Mouse (Mus musculus) midbrain, embryonic 12.5 days (tissue): ENCODE measurements around the gene Cmtm7. TPM values are rescaled to one million over a fixed set of nuclear protein-coding genes. Genes with fewer than 3 reads are reported as not detected.
A peak's percentile ranks its signal among the peaks of the same experiment; 100 is the strongest.

ENCODE experiments used
- ATAC-seq: fragments of 200-750 bp; cut with Nextera tagmentation; 2 replicates; pipeline ENCODE4 v1.8.0; 2017; ENCODE audit warnings: low read depth, moderate TSS enrichment, moderate library complexity; ENCODE audit not compliant: low FRiP score
- H3K27ac ChIP-seq: fragments of 300-500 bp; sonication (generic); replicated peaks from 2 replicates; pipeline ENCODE4 v1.5.1; 2016; ENCODE audit warnings: mild to moderate bottlenecking
- H3K27me3 ChIP-seq: fragments of 300-500 bp; sonication (generic); 2 replicates; pipeline ENCODE4 v1.6.1; 2016; ENCODE audit warnings: mild to moderate bottlenecking
- H3K36me3 ChIP-seq: fragments of 300-500 bp; sonication (generic); 2 replicates; pipeline ENCODE4 v1.6.1; 2016
- H3K4me1 ChIP-seq: fragments of 300-500 bp; sonication (generic); 2 replicates; pipeline ENCODE4 v1.6.1; 2016
- H3K4me2 ChIP-seq: fragments of 300-500 bp; sonication (generic); replicated peaks from 2 replicates; pipeline ENCODE4 v1.6.1; 2016; ENCODE audit warnings: mild to moderate bottlenecking, moderate library complexity
- H3K4me3 ChIP-seq: fragments of 300-500 bp; sonication (generic); 2 replicates; pipeline ENCODE4 v1.5.1; 2016; ENCODE audit warnings: mild to moderate bottlenecking
- H3K9ac ChIP-seq: fragments of 300-500 bp; sonication (generic); replicated peaks from 2 replicates; pipeline ENCODE4 v1.6.1; 2016; ENCODE audit warnings: mild to moderate bottlenecking, moderate library complexity
- H3K9me3 ChIP-seq: fragments of 300-500 bp; sonication (generic); 2 replicates; pipeline ENCODE4 v1.6.1; 2016; ENCODE audit warnings: mild to moderate bottlenecking
- whole genome bisulfite sequencing: fragments of 180-500 bp; shearing (Covaris S2); methylation state at CpG from one replicate; pipeline ENCODE4 v1.1.7; 2016; 5-methylcytosine and 5-hydroxymethylcytosine counted together
- polyA plus RNA-seq: library from polyadenylated mRNA; unstranded; fragments of >200 nt; fragmentation: Nextera tagmentation; extraction: Ambion mirVana; gene quantifications from 2 replicates; pipeline ENCODE4 v1.2.1, GENCODE M21; 2016

The Cmtm7 gene
- polyA plus RNA-seq, 1 experiment from 2014 or later, result 49.4 TPM

DNA sequence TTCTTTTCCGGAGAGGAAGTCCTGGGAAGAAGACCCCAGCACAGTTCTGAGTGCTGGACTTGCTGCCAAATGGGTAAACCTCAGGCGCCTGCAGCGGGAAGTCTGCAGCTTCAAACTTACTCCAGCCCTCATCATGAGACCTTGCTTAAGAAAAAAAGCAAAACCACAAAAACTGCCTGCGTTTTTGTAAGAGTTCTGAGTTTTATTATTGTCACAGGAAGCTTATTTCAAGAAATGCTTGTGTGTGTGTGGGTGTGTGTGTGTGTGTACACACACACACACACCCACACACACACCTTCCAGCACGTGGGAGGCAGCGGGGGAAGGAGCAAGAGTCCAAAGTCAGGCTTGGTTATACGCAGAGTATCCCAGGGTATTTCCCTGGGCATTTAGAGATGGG lies 23.4 kb downstream of the Cmtm7 start:
- no peak overlapping the region for H3K4me3 ChIP-seq
- no peaks in the 10 kb centered on the region for H3K27me3 ChIP-seq
- H3K9ac ChIP-seq, result no peak overlapping the region
- no peaks in the 10 kb centered on the region for H3K9me3 ChIP-seq
- H3K27ac ChIP-seq, result no peak overlapping the region
- H3K4me2 ChIP-seq, result no peak overlapping the region
- H3K36me3 ChIP-seq, result peaks cover 8% of the 10 kb centered on the region
- no peak for ATAC-seq
- 79% methylated on average over 7 of the region's 7 CpGs for WGBS
- H3K4me1 ChIP-seq, result peaks cover 3% of the 10 kb centered on the region

GRCm38 (mm10) chr9:114752863-114753484 lies 28.7 kb downstream of the Cmtm7 start:
- peak overlapping the region; percentile 64 for H3K27ac ChIP-seq
- H3K4me1 ChIP-seq, result peaks cover 12% of the 10 kb centered on the region
- H3K27me3 ChIP-seq, result no peaks in the 10 kb centered on the region
- peak; percentile 92 for ATAC-seq
- H3K9ac ChIP-seq, result peak overlapping the region; percentile 70
- WGBS, result 8% methylated on average over 36 of the region's 36 CpGs
- H3K36me3 ChIP-seq, result peaks cover 11% of the 10 kb centered on the region; the same call in 1 of the 2 replicates
- peak overlapping the region; percentile 81 for H3K4me2 ChIP-seq
- H3K4me3 ChIP-seq, result peak overlapping the region; percentile 51
- no peaks in the 10 kb centered on the region for H3K9me3 ChIP-seq

GRCm38 (mm10) chr9:114752311-114752710 lies 29.3 kb downstream of the Cmtm7 start:
- ATAC-seq, result no peak
- H3K4me1 ChIP-seq, result peaks cover 12% of the 10 kb centered on the region
- no peaks in the 10 kb centered on the region for H3K9me3 ChIP-seq
- H3K27me3 ChIP-seq, result no peaks in the 10 kb centered on the region
- peak overlapping the region; percentile 81 for H3K4me2 ChIP-seq
- peaks cover 18% of the 10 kb centered on the region for H3K36me3 ChIP-seq
- H3K27ac ChIP-seq, result 0 out of 2 replicates have a peak overlapping the region, but pooled peaks have one; percentile 64
- H3K4me3 ChIP-seq, result no peak overlapping the region; the same call in 1 of the 2 replicates
- no peak overlapping the region for H3K9ac ChIP-seq
- WGBS, result 82% methylated on average over 9 of the region's 9 CpGs

DNA sequence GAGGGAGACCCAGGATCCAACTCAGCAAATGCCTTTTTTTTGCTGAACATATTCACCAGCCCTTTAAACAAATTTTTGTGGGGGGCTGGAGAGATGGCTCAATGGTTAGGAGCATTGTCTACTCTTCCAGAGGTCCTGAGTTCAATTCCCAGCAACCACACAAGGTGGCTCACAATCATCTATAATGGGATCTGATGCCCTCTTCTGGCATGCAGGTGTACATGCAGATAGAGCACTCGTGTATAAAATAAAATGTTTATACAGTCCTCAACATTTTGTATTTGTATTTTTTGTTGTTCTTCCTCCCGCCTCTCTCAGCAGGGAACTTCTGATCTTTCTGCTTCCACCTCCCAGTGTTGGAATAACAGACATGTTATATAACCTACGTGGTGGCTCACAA lies 30.1 kb downstream of the Cmtm7 start:
- H3K4me2 ChIP-seq, result no peak overlapping the region
- H3K9ac ChIP-seq, result no peak overlapping the region
- no peaks in the 10 kb centered on the region for H3K27me3 ChIP-seq
- H3K9me3 ChIP-seq, result no peaks in the 10 kb centered on the region
- no peak for ATAC-seq
- no peak overlapping the region for H3K27ac ChIP-seq
- peaks cover 12% of the 10 kb centered on the region for H3K4me1 ChIP-seq
- peaks cover 25% of the 10 kb centered on the region for H3K36me3 ChIP-seq
- WGBS, result 78% methylated on average over 3 of the region's 3 CpGs
- H3K4me3 ChIP-seq, result no peak overlapping the region

- Histone ChIP-seq H3K4me1 (0 out of 2 replicates have a peak, but pooled peaks cover 3% of the 10 kb centered on the region), H3K4me3 (no peak overlapping the region), H3K9ac (no peak overlapping the region), H3K4me2 (no peak overlapping the region), H3K27me3 (no peaks in the 10 kb centered on the region), H3K36me3 (peaks cover 33% of the 10 kb centered on the region), H3K9me3 (no peaks in the 10 kb centered on the region), H3K27ac (no peak overlapping the region)
- no peak for ATAC-seq
- 86% methylated on average over 12 of the region's 12 CpGs for WGBS
These were observed 34.2 kb downstream of the Cmtm7 start for GRCm38 (mm10) chr9:114747466-114747865.

DNA sequence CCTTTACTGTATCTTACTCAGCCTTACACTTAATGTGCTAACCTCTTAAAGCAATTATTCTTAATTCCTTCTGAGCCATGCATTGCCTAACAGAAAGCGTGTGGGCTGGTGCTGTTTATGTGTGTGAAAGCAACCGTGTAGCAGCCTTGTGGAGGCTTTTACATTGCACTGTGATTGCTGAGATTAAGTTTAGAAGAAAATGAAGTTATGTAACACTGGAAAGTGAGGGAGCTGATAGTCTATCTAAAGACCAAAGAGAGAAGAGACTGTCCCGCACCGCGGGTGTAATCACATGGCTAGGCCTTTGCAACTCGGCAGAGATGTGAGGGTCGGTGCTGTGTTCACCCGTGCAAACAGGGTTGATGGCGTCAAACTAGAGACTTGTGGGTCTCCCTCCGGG lies 34.6 kb downstream of the Cmtm7 start:
- H3K36me3 ChIP-seq, result peaks cover 33% of the 10 kb centered on the region

DNA sequence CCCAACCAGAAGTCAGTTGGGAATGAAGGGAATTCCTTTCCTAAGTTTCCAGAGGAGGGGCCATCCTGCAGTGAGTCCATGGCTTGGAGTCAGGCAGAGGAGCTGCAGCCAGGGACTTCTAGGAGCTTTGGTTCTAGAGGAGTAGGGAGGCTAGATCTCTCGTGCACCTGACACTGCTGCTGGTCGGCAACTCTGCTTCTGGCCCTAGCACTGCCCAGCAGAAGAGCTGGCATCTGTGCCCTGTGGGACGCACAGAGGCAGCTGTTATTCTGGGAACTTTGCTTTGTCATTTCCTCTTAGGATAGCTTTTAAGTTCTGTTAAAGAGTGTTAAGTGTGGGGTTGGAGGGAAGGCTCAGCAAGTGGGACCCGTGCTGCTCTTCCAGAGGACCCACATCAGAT lies 36.0 kb downstream of the Cmtm7 start:
- Histone ChIP-seq H3K36me3 (peaks cover 37% of the 10 kb centered on the region), H3K27ac (no peak overlapping the region), H3K27me3 (no peaks in the 10 kb centered on the region), H3K4me1 (no peaks in the 10 kb centered on the region), H3K9me3 (no peaks in the 10 kb centered on the region), H3K4me2 (no peak overlapping the region), H3K9ac (no peak overlapping the region), H3K4me3 (no peak overlapping the region)
- ATAC-seq, result no peak
- 85% methylated on average over 4 of the region's 4 CpGs for WGBS

More for the DNA sequence above, 34.6 kb downstream of the Cmtm7 start:
- no peak overlapping the region for H3K4me2 ChIP-seq
- no peak overlapping the region for H3K27ac ChIP-seq
- H3K27me3 ChIP-seq, result no peaks in the 10 kb centered on the region
- no peak overlapping the region for H3K9ac ChIP-seq
- 87% methylated on average over 10 of the region's 10 CpGs for WGBS
- H3K4me1 ChIP-seq, result no peaks in the 10 kb centered on the region
- no peak overlapping the region for H3K4me3 ChIP-seq
- no peaks in the 10 kb centered on the region for H3K9me3 ChIP-seq
- no peak for ATAC-seq

DNA sequence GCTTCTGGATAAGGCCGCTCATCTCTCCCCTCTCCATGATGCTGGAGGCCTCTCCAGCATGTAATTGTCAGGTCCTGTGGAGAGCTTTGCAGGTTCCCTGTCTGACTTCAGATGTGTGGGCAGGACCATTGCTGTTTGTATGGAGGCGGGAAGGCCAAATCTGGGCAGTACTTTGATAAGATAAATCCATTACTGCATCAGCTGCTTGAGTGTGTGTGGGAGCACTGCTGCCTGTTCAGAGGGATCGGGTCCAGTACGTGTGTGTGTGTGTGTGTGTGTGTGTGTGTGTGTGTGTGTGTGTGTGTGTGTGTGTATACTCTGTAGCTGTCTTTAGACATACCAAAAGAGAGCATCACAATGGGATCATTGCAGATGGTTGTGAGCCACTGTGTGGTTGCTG lies 36.5 kb downstream of the Cmtm7 start:
- H3K4me1 ChIP-seq, result no peaks in the 10 kb centered on the region
- no peak for ATAC-seq

GRCm38 (mm10) chr9:114742731-114743130 lies 38.9 kb downstream of the Cmtm7 start:
- peaks cover 30% of the 10 kb centered on the region for H3K36me3 ChIP-seq
- H3K27ac ChIP-seq, result no peak overlapping the region
- H3K9me3 ChIP-seq, result no peaks in the 10 kb centered on the region
- H3K9ac ChIP-seq, result no peak overlapping the region
- H3K4me2 ChIP-seq, result no peak overlapping the region
- H3K4me3 ChIP-seq, result no peak overlapping the region
- no peaks in the 10 kb centered on the region for H3K4me1 ChIP-seq
- H3K27me3 ChIP-seq, result no peaks in the 10 kb centered on the region
- no peak for ATAC-seq
- 79% methylated on average over 2 of the region's 2 CpGs for WGBS

More for the DNA sequence above, 36.5 kb downstream of the Cmtm7 start:
- no peak overlapping the region for H3K9ac ChIP-seq
- H3K4me2 ChIP-seq, result no peak overlapping the region
- no peaks in the 10 kb centered on the region for H3K27me3 ChIP-seq
- H3K9me3 ChIP-seq, result no peaks in the 10 kb centered on the region
- no peak overlapping the region for H3K4me3 ChIP-seq
- H3K36me3 ChIP-seq, result peaks cover 37% of the 10 kb centered on the region
- no peak overlapping the region for H3K27ac ChIP-seq
- WGBS, result 92% methylated on average over 4 of the region's 4 CpGs

- WGBS, result 91% methylated on average over 9 of the region's 9 CpGs
- no peaks in the 10 kb centered on the region for H3K9me3 ChIP-seq
- no peaks in the 10 kb centered on the region for H3K27me3 ChIP-seq
- no peak for ATAC-seq
- H3K9ac ChIP-seq, result no peak overlapping the region
- H3K4me3 ChIP-seq, result no peak overlapping the region
- H3K4me2 ChIP-seq, result no peak overlapping the region
- H3K36me3 ChIP-seq, result peaks cover 15% of the 10 kb centered on the region; the same call in 1 of the 2 replicates
- no peak overlapping the region for H3K27ac ChIP-seq
- H3K4me1 ChIP-seq, result no peaks in the 10 kb centered on the region
These were observed 41.3 kb downstream of the Cmtm7 start for GRCm38 (mm10) chr9:114740336-114740735.

DNA sequence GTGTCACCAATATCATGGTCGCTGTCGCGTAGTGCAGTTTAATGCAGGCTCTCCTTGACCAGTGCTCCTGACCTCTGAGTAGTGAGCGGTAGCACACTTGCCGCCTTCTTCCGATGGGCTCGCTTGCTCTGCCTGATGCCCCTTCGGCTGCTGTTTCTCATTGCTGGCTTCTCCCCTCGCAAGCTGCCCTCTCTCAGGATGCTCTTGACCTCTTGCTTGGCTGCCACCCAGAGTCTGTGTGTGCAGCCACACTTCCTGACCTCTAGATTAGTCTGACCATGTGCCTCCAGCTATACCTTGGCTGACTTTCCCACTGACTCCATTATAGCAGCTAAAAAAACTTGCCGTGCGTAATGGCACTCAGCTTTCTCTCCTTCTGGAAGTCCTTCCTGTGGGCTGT lies 45.2 kb downstream of the Cmtm7 start:
- Histone ChIP-seq H3K27ac (no peak overlapping the region), H3K9me3 (no peaks in the 10 kb centered on the region), H3K4me2 (no peak overlapping the region), H3K36me3 (peaks cover 10% of the 10 kb centered on the region; the same call in 1 of the 2 replicates), H3K27me3 (no peaks in the 10 kb centered on the region), H3K4me3 (no peak overlapping the region), H3K4me1 (peaks cover 16% of the 10 kb centered on the region), H3K9ac (no peak overlapping the region)
- 78% methylated on average over 11 of the region's 11 CpGs for WGBS
- no peak for ATAC-seq

DNA sequence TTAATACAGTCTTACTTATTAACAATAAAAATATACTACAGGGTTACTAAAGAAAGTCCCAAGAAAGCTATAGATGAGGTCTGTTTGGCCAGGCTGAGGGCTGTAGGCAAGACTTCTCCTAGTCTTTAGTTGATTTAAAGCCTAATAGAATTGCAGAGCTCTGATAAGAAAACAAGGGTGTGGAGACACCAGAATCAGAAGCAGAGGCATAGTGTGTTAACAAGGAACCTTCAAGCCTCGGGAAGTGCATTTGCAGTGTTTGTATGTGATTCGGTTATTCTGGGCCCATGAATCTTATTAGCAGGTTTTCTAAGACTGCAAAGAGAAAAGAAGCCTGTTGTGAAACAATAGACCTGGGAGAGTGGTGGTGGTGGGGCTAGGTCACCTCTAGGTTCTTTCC lies 48.4 kb downstream of the Cmtm7 start:
- peaks cover 16% of the 10 kb centered on the region for H3K4me1 ChIP-seq
- 80% methylated on average over 2 of the region's 2 CpGs for WGBS
- no peak overlapping the region for H3K9ac ChIP-seq
- H3K27ac ChIP-seq, result no peak overlapping the region
- no peak for ATAC-seq
- H3K36me3 ChIP-seq, result no peaks in the 10 kb centered on the region
- no peaks in the 10 kb centered on the region for H3K27me3 ChIP-seq
- H3K4me3 ChIP-seq, result no peak overlapping the region
- H3K4me2 ChIP-seq, result no peak overlapping the region
- no peaks in the 10 kb centered on the region for H3K9me3 ChIP-seq
